Mouse (Mus musculus): ENCODE results near the gene Tecpr2. TPM values are rescaled to one million over a fixed set of nuclear protein-coding genes. Genes with fewer than 3 reads are reported as not detected.

Gene Tecpr2
- polyA plus RNA-seq, 1 experiment from 2014 or later = 7.2 TPM

GRCm38 (mm10) chr12:111008500-111009490 is 119.7 kb downstream of the Tecpr2 start:
- no peaks in the 10 kb centered on the region for H3K36me3 ChIP-seq (ENCODE audit: control insufficient read depth, insufficient read depth, low read length)
- H3K4me3 ChIP-seq (ENCODE audit: low read depth, low read length) = no peak overlapping the region
- 65% methylated on average over 11 of the region's 11 CpGs for WGBS
- H3K27ac ChIP-seq (ENCODE audit: low read depth, low read length) = no peak overlapping the region
- no peaks in the 10 kb centered on the region for H3K27me3 ChIP-seq (ENCODE audit: control insufficient read depth, insufficient read depth, low read length)
- H3K9me3 ChIP-seq (ENCODE audit: control insufficient read depth, low read length) = no peaks in the 10 kb centered on the region
- no peak overlapping the region for H3K4me2 ChIP-seq (ENCODE audit: low read depth, low read length)
- H3K9ac ChIP-seq (replicated peaks; ENCODE audit: low read depth, low read length) = no peak overlapping the region
- ATAC-seq (ENCODE audit: low read depth) = no peak; the same call in 1 of the 2 replicates
- peaks cover 6% of the 10 kb centered on the region for H3K4me1 ChIP-seq (ENCODE audit: control insufficient read depth, insufficient read depth, low read length)

- no peaks in the 10 kb centered on the region for H3K36me3 ChIP-seq (ENCODE audit: control insufficient read depth, insufficient read depth, low read length)
- H3K4me1 ChIP-seq (ENCODE audit: control insufficient read depth, insufficient read depth, low read length) = peaks cover 6% of the 10 kb centered on the region
- H3K4me3 ChIP-seq (ENCODE audit: low read depth, low read length) = no peak overlapping the region
- no peak overlapping the region for H3K9ac ChIP-seq (replicated peaks; ENCODE audit: low read depth, low read length)
- no peak for ATAC-seq (ENCODE audit: low read depth)
- WGBS = 81% methylated on average over 6 of the region's 6 CpGs
- no peaks in the 10 kb centered on the region for H3K27me3 ChIP-seq (ENCODE audit: control insufficient read depth, insufficient read depth, low read length)
- no peak overlapping the region for H3K4me2 ChIP-seq (ENCODE audit: low read depth, low read length)
- no peak overlapping the region for H3K27ac ChIP-seq (ENCODE audit: low read depth, low read length)
- H3K9me3 ChIP-seq (ENCODE audit: control insufficient read depth, low read length) = no peaks in the 10 kb centered on the region
Measured at GRCm38 (mm10) chr12:111009615-111010257, 120.7 kb downstream of the Tecpr2 start.

DNA sequence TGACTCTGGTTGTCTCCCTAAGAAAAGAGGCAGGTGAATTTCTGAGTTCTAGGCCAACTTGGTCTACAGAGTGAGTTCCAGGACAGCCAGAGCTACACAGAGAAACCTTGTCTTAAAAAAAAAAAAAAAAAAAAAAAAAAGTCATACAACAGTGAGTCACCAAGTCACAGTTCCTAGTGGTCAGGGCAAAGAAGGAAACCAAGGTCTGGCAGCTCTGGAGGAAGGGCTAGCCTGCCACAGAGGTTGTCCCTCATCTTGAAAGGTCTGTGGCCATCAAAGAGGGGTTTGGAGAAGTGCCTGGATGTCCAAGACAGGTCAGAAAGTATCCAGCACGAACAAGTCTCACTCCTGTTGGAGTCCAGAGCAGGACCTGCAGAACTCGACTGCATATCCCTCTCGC is 127.7 kb downstream of the Tecpr2 start:
- H3K27ac ChIP-seq (ENCODE audit: low read depth, low read length) = no peak overlapping the region
- no peak for ATAC-seq (ENCODE audit: low read depth)
- no peak overlapping the region for H3K4me2 ChIP-seq (ENCODE audit: low read depth, low read length)
- H3K4me1 ChIP-seq (ENCODE audit: control insufficient read depth, insufficient read depth, low read length) = no peaks in the 10 kb centered on the region
- H3K9me3 ChIP-seq (ENCODE audit: control insufficient read depth, low read length) = no peaks in the 10 kb centered on the region
- no peaks in the 10 kb centered on the region for H3K27me3 ChIP-seq (ENCODE audit: control insufficient read depth, insufficient read depth, low read length)
- 89% methylated on average over 3 of the region's 3 CpGs for WGBS
- H3K9ac ChIP-seq (replicated peaks; ENCODE audit: low read depth, low read length) = no peak overlapping the region
- no peak overlapping the region for H3K4me3 ChIP-seq (ENCODE audit: low read depth, low read length)
- no peaks in the 10 kb centered on the region for H3K36me3 ChIP-seq (ENCODE audit: control insufficient read depth, insufficient read depth, low read length)

GRCm38 (mm10) chr12:111018068-111018467 is 129.0 kb downstream of the Tecpr2 start:
- no peak for ATAC-seq (ENCODE audit: low read depth)
- no peaks in the 10 kb centered on the region for H3K27me3 ChIP-seq (ENCODE audit: control insufficient read depth, insufficient read depth, low read length)
- no peak overlapping the region for H3K4me3 ChIP-seq (ENCODE audit: low read depth, low read length)
- H3K4me2 ChIP-seq (ENCODE audit: low read depth, low read length) = no peak overlapping the region
- no peaks in the 10 kb centered on the region for H3K4me1 ChIP-seq (ENCODE audit: control insufficient read depth, insufficient read depth, low read length)
- H3K36me3 ChIP-seq (ENCODE audit: control insufficient read depth, insufficient read depth, low read length) = no peaks in the 10 kb centered on the region
- WGBS = 92% methylated on average over 11 of the region's 11 CpGs
- H3K9ac ChIP-seq (replicated peaks; ENCODE audit: low read depth, low read length) = no peak overlapping the region
- H3K9me3 ChIP-seq (ENCODE audit: control insufficient read depth, low read length) = no peaks in the 10 kb centered on the region
- no peak overlapping the region for H3K27ac ChIP-seq (ENCODE audit: low read depth, low read length)

DNA sequence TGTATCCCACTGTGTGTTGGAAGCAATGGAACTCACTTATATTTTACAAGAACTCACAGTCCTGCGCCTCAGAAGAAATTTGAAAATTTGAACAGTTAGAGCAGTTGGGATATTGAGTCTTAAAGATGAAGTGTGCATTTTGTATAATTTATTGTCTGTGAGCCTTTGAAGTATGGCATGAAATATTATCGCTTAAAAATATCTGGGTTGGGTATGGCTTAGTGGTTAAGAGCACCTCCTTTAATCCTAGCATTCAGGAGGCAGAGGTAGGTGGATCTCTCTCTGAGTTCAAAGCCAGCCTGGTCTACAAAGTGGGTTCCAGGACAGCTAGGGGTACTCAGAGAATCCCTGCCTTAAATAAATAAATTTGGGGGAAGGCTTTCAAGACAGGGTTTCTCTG is 130.0 kb downstream of the Tecpr2 start:
- Histone ChIP-seq H3K36me3 (ENCODE audit: control insufficient read depth, insufficient read depth, low read length) (no peaks in the 10 kb centered on the region), H3K4me3 (ENCODE audit: low read depth, low read length) (no peak overlapping the region), H3K4me2 (ENCODE audit: low read depth, low read length) (no peak overlapping the region), H3K4me1 (ENCODE audit: control insufficient read depth, insufficient read depth, low read length) (no peaks in the 10 kb centered on the region), H3K9me3 (ENCODE audit: control insufficient read depth, low read length) (no peaks in the 10 kb centered on the region), H3K9ac (replicated peaks; ENCODE audit: low read depth, low read length) (no peak overlapping the region), H3K27ac (ENCODE audit: low read depth, low read length) (no peak overlapping the region), H3K27me3 (ENCODE audit: control insufficient read depth, insufficient read depth, low read length) (no peaks in the 10 kb centered on the region)
- no peak for ATAC-seq (ENCODE audit: low read depth)
- WGBS = 88% methylated on average over 2 of the region's 2 CpGs

- WGBS = 10% methylated on average over 1 of the region's 1 CpGs
- H3K27me3 ChIP-seq (ENCODE audit: control insufficient read depth, insufficient read depth, low read length) = no peaks in the 10 kb centered on the region
- no peak overlapping the region for H3K27ac ChIP-seq (ENCODE audit: low read depth, low read length)
- no peaks in the 10 kb centered on the region for H3K36me3 ChIP-seq (ENCODE audit: control insufficient read depth, insufficient read depth, low read length)
- H3K4me3 ChIP-seq (ENCODE audit: low read depth, low read length) = no peak overlapping the region
- no peak for ATAC-seq (ENCODE audit: low read depth)
- H3K4me1 ChIP-seq (ENCODE audit: control insufficient read depth, insufficient read depth, low read length) = no peaks in the 10 kb centered on the region
- no peaks in the 10 kb centered on the region for H3K9me3 ChIP-seq (ENCODE audit: control insufficient read depth, low read length)
- no peak overlapping the region for H3K9ac ChIP-seq (replicated peaks; ENCODE audit: low read depth, low read length)
- H3K4me2 ChIP-seq (ENCODE audit: low read depth, low read length) = no peak overlapping the region
Measured at GRCm38 (mm10) chr12:111021138-111021537, 132.1 kb downstream of the Tecpr2 start.

DNA sequence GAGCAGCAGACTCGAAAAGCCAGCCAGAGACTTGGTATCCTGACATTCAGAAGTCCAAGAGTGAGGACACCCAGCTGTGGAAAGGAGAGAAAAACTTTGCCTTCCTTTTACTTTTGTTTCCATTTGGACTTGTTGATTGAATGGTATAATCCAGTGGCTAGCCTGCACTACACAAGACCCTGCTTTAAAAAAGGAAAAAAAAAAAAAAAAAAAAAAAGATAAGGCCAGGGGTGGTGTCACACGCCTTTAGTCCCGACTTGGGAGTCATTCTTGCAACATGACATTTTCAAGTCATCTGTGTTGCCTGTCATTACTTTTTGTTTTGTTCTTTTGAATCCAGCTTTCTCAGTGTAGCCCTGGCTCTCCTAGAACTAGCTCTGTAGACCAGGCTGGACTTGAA is 132.5 kb downstream of the Tecpr2 start:
- H3K9ac ChIP-seq (replicated peaks; ENCODE audit: low read depth, low read length) = no peak overlapping the region
- no peak overlapping the region for H3K4me3 ChIP-seq (ENCODE audit: low read depth, low read length)
- H3K36me3 ChIP-seq (ENCODE audit: control insufficient read depth, insufficient read depth, low read length) = no peaks in the 10 kb centered on the region
- H3K4me2 ChIP-seq (ENCODE audit: low read depth, low read length) = no peak overlapping the region
- no peak for ATAC-seq (ENCODE audit: low read depth)
- H3K27me3 ChIP-seq (ENCODE audit: control insufficient read depth, insufficient read depth, low read length) = no peaks in the 10 kb centered on the region
- WGBS = 75% methylated on average over 3 of the region's 3 CpGs
- no peaks in the 10 kb centered on the region for H3K4me1 ChIP-seq (ENCODE audit: control insufficient read depth, insufficient read depth, low read length)
- no peak overlapping the region for H3K27ac ChIP-seq (ENCODE audit: low read depth, low read length)
- no peaks in the 10 kb centered on the region for H3K9me3 ChIP-seq (ENCODE audit: control insufficient read depth, low read length)

Measured in neural tube, embryonic 14.5 days (tissue).